Mouse (Mus musculus) embryo, embryonic 11 days (tissue): ENCODE measurements at regions not wholly inside any gene's neighbourhood (a gene's known extent, or its start where the extent isn't known, plus 50 kb on each side); places are given as distances from the start of the nearest gene placed in this dataset.
A peak's percentile ranks its signal among the peaks of the same experiment; 100 is the strongest.

Source experiments
- DNase-seq: peaks from one replicate; pipeline ENCODE4 v3.0.0-alpha.2; 2015

DNA sequence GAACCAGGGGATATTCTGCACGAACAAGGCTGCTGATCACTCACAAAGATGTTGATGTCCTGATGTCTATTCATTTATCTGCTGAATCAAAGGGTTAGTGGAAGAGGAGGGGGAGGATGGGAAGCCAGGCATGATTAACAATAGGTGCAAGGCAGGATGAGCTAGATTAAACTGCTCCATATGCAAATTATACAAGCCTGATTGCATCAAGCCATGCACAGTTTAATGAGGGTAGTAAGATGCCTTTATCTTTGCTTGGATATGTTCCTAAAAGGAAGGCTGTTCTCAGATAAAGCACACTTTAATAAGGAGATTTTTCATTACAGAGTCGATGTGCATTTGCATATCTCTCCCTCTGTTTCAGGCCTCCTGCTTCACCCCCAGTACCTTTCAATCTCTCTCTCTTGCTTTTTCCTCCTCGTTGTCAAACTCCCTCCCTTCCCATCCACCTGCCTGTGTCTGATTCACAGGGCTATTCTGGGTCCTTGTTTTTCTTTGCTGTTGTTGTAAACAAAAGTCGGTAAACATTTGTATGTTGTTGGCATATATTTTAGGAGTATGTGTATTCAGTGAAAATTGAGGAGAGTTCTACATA is 615.8 kb upstream of the Nox3 start:
- DNase-seq, result no peak

DNA sequence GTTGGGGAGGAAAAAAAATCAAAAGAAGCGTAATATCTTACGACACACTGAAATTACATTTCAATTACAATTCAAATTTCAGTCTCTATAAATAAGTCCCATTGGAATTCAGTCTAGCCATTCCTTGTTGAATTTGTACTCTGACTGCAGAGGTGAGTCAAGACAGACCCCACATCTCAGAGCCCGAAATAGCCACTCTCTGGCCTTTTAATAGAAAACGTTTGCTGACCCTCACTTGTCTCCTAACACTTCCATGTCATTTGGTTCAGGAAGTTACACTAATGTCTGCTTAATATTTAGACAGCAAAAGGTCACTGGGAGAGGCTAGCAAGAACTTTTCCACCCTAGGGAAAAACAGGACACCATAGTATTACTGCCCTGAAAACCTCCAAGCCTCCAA is 623.1 kb upstream of the Nox3 start:
- no peak for DNase-seq

GRCm38 (mm10) chr17:4328810-4329209 is 632.7 kb upstream of the Nox3 start:
- no peak for DNase-seq

DNA sequence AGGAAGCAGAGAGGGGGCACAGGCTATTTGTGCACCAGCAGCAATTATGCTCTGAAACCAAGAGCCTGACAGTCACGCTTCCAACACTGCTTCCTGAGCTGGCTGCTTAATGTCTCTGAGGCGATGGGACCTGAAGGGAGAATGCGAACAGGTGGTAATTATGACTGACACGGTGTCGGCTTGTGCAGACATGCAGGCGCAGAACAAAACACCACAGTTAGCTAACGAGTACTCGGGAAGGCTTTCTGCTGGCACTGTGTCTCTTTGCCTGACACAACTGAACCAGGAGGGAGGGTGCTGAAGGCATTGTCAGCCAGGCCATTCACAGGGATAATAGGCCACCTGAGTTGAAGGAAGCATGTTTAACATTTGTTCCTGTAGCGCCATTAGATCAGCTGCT is 635.6 kb upstream of the Nox3 start:
- no peak for DNase-seq

DNA sequence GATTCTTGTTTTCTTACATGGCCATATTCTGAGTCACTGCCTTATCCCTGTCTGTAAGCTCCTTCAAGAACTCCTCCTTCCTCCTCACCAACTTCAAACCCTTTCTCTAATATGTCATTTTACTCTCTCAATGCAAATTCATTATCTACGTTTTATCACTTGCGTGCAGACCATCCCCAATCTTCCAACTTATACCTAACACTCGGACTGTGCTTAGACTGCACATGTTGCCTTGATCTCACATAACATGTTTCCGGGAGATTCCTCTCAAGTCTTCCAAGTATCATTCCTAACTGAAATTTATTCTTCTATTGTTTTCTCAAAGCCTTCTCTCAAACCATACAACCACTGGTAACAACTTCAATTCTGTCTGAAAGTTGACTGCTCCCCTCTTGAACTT is 637.0 kb upstream of the Nox3 start:
- no peak for DNase-seq

- no peak for DNase-seq
These were observed 641.1 kb upstream of the Arid1b start for GRCm38 (mm10) chr17:4353018-4353417.

GRCm38 (mm10) chr17:4355506-4356218 is 638.5 kb upstream of the Arid1b start:
- no peak for DNase-seq

- DNase-seq, result no peak
These were observed 633.5 kb upstream of the Arid1b start for GRCm38 (mm10) chr17:4360413-4361320.

DNA sequence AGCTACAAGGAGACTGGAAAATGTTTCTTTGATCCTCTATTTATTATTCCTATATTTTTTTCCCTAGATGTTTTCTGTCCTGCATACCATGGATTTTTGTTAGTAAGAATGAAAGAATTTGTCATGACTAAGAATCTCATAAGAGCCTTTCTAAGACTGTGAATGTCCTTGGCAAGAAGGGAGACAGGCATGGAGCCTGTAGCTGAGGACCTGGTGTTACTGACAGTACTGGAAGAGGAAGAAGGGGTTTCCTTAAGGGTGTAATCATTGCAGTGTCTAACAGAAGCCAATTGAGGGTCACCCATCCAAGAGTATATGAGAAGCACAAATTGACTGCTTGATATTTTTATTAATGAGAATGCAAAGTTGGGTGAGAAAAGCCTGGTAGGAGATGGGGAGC is 628.3 kb upstream of the Arid1b start:
- no peak for DNase-seq

DNA sequence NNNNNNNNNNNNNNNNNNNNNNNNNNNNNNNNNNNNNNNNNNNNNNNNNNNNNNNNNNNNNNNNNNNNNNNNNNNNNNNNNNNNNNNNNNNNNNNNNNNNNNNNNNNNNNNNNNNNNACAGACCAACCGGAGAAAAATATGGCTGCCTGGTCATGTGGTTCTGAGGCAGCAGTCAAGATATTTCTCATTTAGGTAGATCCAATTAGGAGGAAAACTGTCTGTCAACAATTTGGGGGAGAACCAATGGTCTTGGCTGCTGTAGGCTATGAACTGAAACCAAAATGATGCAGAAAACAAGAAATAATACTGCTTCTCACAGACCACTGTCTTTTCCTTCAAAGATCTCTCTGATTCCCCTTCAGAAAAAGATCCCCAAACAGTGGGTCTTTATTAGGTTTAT is 613.7 kb upstream of the Arid1b start:
- no peak for DNase-seq

DNA sequence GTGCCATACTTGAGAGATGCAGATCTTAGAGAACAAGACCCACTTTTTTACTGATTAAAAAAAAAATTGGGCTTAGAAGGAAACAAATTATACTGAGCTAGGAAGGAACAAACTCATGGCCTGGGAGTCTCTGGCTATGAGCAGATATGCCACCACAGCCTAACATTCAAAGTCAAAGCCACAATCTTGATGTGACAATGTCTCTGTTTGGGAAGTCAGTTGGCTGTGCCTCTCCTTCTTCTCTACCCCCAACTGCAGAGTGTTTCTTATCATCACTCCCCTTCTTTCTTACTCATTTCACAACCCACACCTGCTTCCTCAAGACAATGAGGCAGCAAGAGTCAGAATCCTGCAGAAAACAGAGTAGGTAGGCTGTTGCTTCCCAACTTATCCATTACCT is 613.3 kb upstream of the Arid1b start:
- no peak for DNase-seq

DNA sequence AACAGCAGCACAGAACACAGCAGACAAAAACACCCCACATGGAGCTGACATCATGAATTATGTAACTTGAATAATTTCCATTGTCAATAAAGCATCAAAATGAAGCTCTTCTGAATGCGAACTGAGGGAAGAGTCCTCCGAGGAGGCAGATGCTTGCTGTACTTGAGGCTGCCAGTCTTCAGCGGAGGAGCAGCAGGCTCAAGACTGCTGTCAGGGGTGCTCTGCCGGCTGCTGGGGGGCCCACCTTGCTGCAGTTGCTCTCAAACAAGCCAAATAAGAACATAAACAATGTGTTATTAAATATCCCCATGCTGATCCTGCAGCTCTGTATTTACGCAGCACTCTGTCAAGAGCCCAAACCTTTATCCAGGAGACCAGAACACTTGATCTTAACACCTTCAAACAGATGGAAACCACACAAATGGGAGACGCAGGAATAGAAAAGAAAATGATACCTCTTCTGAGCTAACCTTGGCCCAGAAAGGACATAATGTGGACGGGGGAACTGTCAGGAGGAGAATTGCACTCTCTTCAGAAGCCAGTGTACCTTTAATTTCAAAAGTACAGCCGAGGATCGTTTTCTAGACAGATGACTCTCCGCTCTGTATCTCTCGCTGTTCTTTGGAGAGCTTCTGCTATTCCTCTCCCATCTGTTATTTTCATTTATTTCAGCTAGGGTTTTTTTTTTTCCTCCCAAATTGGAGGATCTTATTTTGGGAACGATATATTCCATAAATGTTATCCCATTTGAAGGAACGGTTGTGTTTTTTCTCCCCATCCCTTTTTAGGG is 612.0 kb upstream of the Arid1b start:
- no peak for DNase-seq

DNA sequence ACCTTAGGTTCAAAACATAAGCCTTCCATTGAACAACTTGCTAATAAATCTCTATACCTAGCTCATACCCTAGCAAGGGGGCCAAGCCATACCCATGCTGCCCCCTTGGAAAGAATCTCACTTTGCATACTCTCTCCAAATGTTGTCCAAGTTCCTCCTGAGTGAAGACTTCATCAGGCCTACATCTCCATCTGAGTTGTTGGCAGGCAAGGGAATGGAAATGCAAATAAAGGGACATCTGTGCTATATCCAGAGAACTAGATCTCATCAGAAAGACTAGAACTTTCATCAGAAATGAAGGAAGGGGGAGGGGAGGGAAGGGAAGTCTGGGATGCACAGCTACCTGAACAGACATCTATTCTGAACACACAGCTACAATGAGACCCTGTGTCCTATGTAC is 611.4 kb upstream of the Arid1b start:
- no peak for DNase-seq

DNA sequence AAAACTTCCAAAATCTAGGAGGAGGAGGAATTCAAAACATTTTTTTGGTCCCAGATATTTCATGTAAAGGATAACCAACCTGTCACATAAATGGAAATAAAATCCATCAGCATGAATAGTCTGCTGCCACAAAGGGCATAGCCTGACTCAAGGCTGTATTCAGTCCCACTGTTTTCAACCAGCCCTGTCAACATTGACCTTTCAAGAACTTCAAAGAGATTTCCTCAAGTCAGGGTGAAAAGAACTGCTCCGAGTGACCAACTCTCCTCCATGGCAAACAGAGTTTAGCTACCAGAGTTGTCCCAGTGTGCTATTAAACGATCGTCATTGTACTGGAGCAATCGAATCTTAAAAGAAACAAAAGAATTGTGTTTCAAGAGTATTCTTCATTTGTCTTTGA is 606.5 kb upstream of the Arid1b start:
- DNase-seq, result no peak

GRCm38 (mm10) chr17:4390012-4390411 is 604.1 kb upstream of the Arid1b start:
- no peak for DNase-seq

GRCm38 (mm10) chr17:4390577-4390976 is 603.6 kb upstream of the Arid1b start:
- DNase-seq, result no peak

- no peak for DNase-seq
These were observed 602.9 kb upstream of the Arid1b start for GRCm38 (mm10) chr17:4391210-4391609.

DNA sequence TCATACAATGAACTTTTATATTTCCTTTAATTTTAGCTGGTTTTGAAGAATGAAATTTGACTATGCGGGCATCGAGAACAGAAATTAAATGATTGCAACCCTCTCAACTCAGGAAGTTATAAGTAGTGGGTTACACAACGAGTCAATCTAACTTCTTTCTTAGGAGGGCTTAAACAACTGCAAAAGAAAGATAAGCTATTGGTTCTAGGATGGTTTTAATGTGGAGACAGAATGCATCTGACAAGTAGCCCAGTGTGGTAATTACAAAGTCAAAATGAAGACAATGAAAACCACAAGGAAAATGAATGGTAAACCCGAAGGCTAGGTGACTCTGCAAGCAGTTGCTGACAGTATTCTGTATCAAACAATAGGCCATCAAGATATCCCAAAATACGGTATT is 598.0 kb upstream of the Arid1b start:
- DNase-seq, result no peak

DNA sequence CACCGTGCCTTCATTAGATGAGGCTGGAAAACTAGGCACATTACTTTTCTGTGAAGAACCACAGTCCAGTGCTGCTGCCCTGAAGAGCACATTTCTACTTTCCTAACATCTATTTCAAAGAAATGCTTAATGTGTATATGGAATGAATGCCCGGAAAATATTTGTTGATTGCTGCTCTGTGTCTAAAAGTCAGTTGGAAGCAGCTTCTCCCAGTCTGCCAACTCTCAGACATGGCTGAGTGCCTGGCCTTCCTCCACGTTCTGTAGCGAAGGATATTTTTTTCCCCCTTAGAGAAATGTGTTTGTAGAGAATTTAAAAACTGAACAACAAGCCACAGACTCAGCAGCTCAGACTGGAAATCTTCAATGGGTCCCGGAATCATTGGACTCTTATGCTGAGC is 576.4 kb upstream of the Arid1b start:
- DNase-seq, result no peak

GRCm38 (mm10) chr17:4424451-4425168 is 569.5 kb upstream of the Arid1b start:
- no peak for DNase-seq

- DNase-seq, result no peak
These were observed 568.8 kb upstream of the Arid1b start for GRCm38 (mm10) chr17:4425342-4425741.

DNA sequence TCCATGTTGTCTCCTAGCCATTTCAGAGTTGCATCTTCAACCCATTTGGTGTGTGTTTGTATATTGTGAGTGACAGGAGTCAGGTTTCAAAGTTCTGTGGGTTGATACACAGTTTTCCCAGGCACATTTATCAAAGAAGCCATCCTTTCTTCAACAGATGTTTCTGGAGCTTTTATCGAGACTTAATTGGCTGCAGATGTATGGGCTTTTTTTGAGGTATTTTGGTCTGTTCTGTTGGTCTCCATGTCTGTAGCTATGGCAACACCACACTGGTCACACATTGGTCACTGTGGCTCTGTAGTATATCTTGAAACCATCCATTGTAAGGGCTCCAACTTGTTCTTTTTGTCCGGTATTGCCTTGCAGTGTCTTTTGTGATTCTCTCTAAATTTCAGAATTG is 565.1 kb upstream of the Arid1b start:
- peak; percentile 65 for DNase-seq
